Mouse (Mus musculus) urinary bladder, adult 2 months (tissue): Measurements from ENCODE around the gene Plcg2. TPM values are rescaled to one million over a fixed set of nuclear protein-coding genes. Genes with fewer than 3 reads are reported as not detected.

Source experiments
- DNase-seq: peaks from one replicate; pipeline ENCODE4 v3.0.0; 2022; ENCODE audit warnings: low spot score
- polyA plus RNA-seq: library from polyadenylated mRNA; depleted of rRNA; stranded (reverse); fragments of >200 nt; gene quantifications from 2 replicates; pipeline ENCODE4 v1.2.3, GENCODE M21; 2012; rRNA removed

Gene Plcg2
- polyA plus RNA-seq, result 7.2 and 9.6 TPM in 2 replicates

DNA sequence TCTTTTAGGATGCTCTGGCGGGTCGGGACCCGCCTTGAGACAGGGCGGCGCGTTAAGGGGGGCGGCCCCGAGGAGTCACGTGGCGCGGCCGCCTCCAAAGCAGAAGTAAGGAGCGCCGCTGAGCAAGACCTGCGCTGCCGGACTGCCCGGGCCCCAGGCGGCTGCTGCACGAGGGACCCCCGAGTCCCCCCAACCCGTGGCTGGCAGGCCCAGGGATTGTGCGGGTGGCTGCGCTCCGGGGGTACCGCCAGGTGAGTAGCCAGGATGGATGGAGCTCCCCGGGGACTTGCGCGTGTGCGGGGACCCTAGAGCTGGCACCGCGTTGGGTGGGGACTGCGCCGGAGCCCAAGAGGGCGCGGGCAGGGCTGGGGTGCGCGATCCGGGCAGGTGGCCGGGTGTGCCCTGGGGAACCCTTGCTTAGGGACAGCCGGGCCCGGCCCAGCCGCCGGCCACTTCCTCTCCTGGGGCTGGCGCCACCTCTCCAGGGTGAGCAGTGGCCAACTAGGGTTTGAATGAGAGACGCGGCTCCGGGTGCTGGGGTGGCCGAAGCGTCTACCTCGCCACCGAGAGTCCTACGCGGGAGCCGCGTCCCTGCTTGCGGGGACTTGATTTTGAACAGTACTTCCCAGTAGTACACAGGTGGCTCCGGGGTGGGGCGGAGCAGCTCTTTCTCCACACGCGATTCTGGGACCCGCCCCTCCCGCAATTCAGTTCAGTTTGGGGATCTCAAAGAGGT lies at the start of gene Plcg2:
TSS of gene Plcg2 (plus strand) at position 113 of the 736 bp plus-strand sequence.
- DNase-seq, result peak; percentile 42

DNA sequence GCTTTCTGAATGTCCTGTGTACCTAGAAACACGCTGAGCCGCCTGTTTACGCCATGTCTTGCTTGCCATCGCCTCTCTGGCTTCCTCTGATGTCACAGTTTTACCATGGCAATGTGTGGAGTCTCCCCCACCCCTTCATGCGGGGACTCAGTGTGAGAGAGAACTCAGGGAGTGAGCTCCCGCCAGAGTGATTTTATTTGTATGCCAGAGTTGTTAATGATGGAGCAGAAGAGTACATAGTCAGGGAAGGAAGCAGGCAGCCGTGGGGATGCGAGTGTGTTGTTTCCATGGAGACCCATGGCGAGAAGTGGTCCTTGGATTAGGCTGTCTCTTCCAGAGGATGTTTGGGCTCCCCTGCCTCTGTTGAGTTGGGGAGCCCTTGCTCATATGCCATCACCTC lies 47.0 kb upstream of the Plcg2 start:
- no peak for DNase-seq

GRCm38 (mm10) chr8:117453974-117454373 lies 44.1 kb upstream of the Plcg2 start:
- no peak for DNase-seq

DNA sequence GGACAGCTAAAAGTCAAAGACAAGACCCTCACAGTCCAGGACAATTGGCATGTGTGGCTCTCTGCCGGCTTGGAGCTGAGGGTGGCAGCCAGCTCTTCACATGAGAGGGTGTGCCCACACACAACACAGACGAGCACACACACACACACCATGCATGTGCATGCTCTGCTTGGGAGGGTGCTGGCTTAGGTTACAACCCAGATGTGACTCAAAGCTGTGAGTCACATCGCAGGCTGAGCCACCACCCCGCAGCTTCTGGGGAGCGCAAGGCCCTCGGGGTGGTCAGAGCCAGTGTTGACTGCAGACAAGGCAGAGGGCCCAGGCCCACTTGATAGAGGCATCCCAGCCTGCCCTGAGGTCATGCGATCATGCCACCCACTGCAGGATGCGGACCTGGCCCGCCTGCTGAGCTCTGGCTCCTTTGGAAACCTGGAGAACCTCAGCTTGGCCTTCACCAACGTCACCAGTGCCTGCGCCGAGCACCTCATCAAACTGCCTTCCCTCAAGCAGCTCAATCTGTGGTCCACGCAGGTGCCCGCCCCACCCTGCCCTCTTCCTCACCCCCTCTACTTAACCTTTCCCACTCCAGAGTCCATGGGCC lies 43.5 kb upstream of the Plcg2 start:
- DNase-seq, result no peak

DNA sequence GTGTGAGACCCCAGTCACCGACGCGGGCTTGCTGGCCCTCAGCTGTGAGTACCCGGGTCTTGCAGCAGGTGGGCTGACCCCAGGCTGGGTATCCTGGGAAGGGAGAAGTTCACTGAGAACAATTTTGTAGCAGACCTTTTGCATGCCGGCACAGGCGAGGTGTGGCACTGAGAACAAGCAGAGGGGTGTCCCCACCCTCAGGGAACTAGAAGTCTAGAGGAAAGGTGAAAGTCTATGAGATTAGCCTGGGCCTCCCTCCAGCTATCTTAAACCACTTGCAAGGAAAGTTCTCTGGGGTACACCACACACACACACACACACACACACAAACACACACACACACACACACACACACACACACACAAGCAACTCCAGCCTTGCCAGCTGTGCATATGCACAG lies 42.4 kb upstream of the Plcg2 start:
- DNase-seq, result no peak

- no peak for DNase-seq
These were observed 39.7 kb upstream of the Plcg2 start for GRCm38 (mm10) chr8:117458440-117458839.

- no peak for DNase-seq
These were observed 35.3 kb upstream of the Plcg2 start for GRCm38 (mm10) chr8:117462701-117463284.

- DNase-seq, result no peak
These were observed 33.6 kb upstream of the Plcg2 start for GRCm38 (mm10) chr8:117464525-117464924.

GRCm38 (mm10) chr8:117465250-117465649 lies 32.8 kb upstream of the Plcg2 start:
- no peak for DNase-seq

DNA sequence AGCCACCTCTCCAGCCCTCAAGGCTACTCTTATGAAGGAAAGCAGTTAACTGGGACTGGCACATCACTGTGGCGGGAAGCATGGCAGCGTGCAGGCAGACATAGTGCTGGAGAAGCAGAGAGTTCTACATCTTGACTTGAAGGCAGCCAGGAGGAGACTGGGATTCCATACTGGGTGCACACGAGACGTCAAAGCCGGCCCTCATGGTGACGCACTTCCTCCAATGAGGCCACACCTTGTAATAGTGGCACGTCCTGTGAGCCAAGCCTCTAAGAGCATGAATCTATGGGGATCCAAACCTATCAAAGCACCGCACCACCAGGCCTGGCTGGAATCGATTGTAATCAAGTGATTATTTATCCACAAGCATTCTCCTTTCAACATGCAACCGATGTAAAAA lies 30.6 kb upstream of the Plcg2 start:
- no peak for DNase-seq

DNA sequence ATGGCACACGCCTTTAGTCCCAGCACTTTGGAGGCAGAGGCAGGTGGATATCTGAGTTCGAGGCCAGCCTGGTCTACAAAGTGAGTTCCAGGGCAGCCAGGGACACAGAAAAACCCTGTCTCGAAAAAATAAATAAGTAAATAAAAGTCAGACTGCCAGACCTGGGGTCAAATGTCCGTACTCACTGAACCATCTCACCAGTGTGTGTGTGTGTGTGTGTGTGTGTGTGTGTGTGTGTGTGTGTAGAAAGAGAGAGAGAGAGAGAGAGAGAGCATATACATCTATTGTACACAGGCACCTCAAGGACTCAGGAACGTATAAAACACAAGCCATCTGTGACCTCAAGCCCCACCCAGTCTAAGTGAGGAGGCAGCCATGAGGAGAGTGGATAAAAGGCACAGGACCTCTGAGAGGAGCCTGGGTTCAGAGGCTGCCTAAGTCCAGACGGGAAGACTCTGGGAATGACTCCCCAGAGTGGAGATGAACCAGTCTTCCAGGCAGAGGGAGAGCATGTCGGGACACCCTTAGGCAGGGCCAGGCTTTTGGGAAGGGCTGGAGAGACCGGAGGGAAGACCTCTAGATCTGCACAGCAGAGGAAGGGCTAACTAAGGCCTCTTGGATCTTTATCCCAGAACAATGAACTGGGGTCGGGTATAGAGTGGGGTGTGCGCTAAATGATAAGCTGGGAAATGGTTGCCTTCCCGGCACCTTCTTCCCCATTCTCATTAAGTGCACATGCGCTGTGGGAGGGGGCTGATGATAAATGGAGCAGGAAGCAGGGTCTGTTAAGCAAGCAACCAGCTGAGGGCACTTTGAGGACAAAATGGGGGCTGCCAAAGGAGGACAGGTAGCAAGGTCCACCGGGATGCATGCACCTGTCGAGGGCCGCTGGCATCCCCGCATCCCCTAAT lies 28.4 kb upstream of the Plcg2 start:
- DNase-seq, result no peak

GRCm38 (mm10) chr8:117470342-117470781 lies 27.7 kb upstream of the Plcg2 start:
- peak; percentile 29 for DNase-seq

DNA sequence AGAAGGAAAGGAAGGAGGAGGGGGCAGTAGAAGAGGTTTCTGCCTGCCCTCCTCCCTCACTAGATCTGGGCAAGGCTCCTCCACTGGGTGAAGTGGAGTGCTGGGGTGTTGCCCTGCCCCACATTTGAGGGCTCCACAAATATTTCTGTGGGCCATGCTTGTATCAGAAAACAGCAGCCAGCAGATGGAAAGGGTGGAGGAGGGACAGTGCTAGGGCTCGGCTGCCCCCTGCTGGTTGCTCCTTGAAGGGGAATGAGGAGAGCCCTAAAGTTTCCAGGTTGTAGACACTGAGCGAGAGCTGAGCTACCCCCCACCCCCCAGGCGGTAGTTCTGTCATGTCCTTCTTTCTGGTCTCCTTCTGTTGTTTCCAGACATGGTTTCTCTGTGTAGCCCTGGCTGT lies 26.9 kb upstream of the Plcg2 start:
- DNase-seq, result peak; percentile 41

DNA sequence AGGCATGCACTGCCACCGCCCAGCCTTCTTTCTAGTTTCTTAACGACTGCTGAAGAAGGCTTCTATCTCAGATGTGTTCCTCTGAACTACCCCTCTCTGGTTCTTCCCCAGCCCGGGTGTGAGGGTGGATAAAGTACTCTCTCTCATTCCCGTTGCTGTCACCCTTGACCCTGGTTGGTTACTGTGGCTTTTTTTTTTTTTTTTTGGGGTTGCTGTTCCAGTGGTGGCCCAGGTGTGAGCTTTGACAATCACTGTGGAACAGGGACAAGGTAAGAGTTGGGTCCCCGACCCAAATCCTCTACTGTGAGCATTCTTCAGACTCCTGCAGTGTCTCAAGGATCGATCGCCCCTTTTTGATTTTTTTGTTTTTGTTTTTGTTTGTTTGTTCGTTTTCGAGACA lies 26.4 kb upstream of the Plcg2 start:
- no peak for DNase-seq

- no peak for DNase-seq
These were observed 25.8 kb upstream of the Plcg2 start for GRCm38 (mm10) chr8:117472332-117472731.

- DNase-seq, result peak; percentile 90
These were observed 23.1 kb upstream of the Plcg2 start for GRCm38 (mm10) chr8:117474944-117475343.

DNA sequence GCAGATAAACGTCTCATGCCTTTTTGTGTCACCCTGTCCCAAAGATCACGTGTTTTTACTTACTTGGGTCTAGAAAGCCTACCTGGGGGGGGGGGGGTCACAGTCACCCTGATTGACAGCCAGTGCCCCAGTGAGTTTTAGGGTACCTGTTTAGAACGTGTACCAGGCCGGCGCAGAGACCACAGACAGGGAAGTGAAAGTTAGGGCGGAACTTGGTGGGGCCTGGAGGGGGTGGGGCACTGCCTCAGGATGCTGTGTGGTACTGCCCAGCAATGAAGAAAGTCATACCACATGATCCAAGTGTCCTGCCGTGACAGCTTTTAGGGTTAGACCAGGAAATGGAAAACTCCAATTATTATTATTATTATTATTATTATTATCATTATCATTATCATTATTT lies 22.3 kb upstream of the Plcg2 start:
- no peak for DNase-seq

- no peak for DNase-seq
These were observed 20.0 kb upstream of the Plcg2 start for GRCm38 (mm10) chr8:117478082-117478481.

DNA sequence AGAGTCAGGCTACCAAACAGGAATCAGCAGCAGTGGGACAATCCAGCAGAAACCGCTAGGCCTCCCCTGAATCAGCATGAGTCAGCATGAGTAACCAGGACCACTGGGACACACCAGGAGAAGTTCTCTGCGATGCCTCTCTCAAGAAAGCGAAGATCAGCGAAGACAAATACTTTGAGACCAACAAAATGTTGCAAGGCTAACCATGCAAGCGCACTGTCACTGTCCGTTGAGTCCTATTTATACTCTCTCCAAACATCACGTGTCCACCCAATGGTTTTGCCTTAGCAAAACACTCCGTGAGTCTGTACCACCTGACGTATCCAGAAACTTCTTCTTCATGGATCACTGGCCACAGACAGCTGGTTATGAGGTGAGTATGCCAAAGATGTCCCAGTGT lies 18.1 kb upstream of the Plcg2 start:
- DNase-seq, result no peak

DNA sequence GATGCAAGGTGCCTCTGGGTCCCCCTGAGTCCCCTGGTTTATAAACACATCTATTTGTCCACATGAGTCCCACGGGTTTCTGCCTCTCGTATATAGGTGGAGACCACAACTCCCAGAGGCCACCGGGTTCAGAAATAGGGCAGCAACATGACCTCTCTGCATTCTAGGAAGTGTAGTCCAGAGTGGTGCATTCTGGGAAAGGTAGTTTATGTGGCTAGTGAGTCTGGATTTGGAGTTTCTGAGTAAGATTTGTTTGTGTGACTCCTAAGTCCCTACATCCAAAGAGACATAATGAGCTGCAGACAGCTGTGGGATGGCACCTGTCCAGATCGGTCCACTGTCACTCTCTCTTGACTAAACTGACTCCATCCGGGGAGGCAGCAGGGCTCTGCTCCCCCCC lies 17.6 kb upstream of the Plcg2 start:
- DNase-seq, result no peak

GRCm38 (mm10) chr8:117481830-117482229 lies 16.3 kb upstream of the Plcg2 start:
- no peak for DNase-seq

DNA sequence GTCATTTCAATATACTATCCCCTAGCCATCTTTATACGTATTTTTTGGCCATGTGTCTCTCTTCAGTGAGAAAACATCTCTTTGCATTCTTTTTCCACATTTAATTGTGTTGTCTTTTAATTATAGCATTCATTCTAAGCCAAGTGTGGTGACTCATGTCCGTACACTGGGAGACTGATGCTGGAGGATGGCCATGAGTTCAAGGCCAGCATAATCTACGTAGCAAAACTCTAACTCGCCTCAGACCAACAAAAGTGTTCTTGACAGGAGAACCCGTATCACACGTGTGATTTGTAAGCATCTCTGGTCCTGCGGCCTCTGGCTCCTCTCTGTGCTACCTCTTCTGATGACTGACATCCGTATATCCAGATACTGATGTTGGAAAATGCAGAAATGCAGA lies 13.4 kb upstream of the Plcg2 start:
- no peak for DNase-seq
